Mouse (Mus musculus) bone marrow macrophage, adult 2 months (primary cell): ENCODE results near the gene Rcan1.
A peak's percentile ranks its signal among the peaks of the same experiment; 100 is the strongest.

Experiments
- CTCF ChIP-seq: IDR thresholded peaks from 2 replicates; pipeline ENCODE4 v1.5.1; 2012; ENCODE audit warnings: low read depth, mild to moderate bottlenecking, low read length, moderate library complexity
- POLR2A ChIP-seq: IDR thresholded peaks from 2 replicates; pipeline ENCODE4 v1.6.1; 2012; ENCODE audit warnings: mild to moderate bottlenecking, low read depth, low read length, borderline replicate concordance

GRCm38 (mm10) chr16:92519820-92520492 lies 49.3 kb upstream of the Rcan1 start:
- TF ChIP-seq CTCF (peak; percentile 66), POLR2A (no peak)
